Mouse (Mus musculus): ENCODE measurements around the gene Psma6. TPM values are rescaled to one million over a fixed set of nuclear protein-coding genes. Genes with fewer than 3 reads are reported as not detected.

Psma6 gene
- polyA plus RNA-seq, 1 experiment from 2014 or later: 446 TPM

GRCm38 (mm10) chr12:55396536-55396935 is 12.5 kb downstream of the Psma6 start:
- WGBS: 95% methylated on average over 4 of the region's 4 CpGs
- Histone ChIP-seq H3K36me3 (no peaks in the 10 kb centered on the region), H3K27me3 (no peaks in the 10 kb centered on the region), H3K9me3 (no peaks in the 10 kb centered on the region), H3K4me3 (no peak overlapping the region), H3K4me1 (replicated peaks) (peaks cover 26% of the 10 kb centered on the region), H3K9ac (no peak overlapping the region), H3K27ac (replicated peaks) (no peak overlapping the region), H3K4me2 (no peak overlapping the region)
- ATAC-seq (ENCODE audit: low read depth): no peak

- H3K4me1 ChIP-seq (replicated peaks): peaks cover 26% of the 10 kb centered on the region
- H3K36me3 ChIP-seq: no peaks in the 10 kb centered on the region
- H3K27me3 ChIP-seq: no peaks in the 10 kb centered on the region
- no peaks in the 10 kb centered on the region for H3K9me3 ChIP-seq
- no peak for ATAC-seq (ENCODE audit: low read depth)
- H3K9ac ChIP-seq: peak overlapping the region; percentile 96
- peak overlapping the region; percentile 92 for H3K27ac ChIP-seq (replicated peaks)
- peak overlapping the region; percentile 96 for H3K4me3 ChIP-seq
- WGBS: 69% methylated on average over 9 of the region's 9 CpGs
- H3K4me2 ChIP-seq: peak overlapping the region; percentile 94
Observed at GRCm38 (mm10) chr12:55397544-55398239, 13.7 kb downstream of the Psma6 start.

- Histone ChIP-seq H3K4me2 (peak overlapping the region; percentile 94), H3K4me1 (replicated peaks) (peaks cover 26% of the 10 kb centered on the region), H3K9ac (peak overlapping the region; percentile 96), H3K9me3 (no peaks in the 10 kb centered on the region), H3K4me3 (peak overlapping the region; percentile 96), H3K36me3 (peaks cover 7% of the 10 kb centered on the region; the same call in 1 of the 2 replicates), H3K27ac (replicated peaks) (peak overlapping the region; percentile 92), H3K27me3 (no peaks in the 10 kb centered on the region)
- 1% methylated on average over 51 of the region's 51 CpGs for WGBS
- ATAC-seq (ENCODE audit: low read depth): peak; percentile 99
Observed at GRCm38 (mm10) chr12:55398240-55399127, 14.5 kb downstream of the Psma6 start.

- Histone ChIP-seq H3K4me2 (peak overlapping the region; percentile 94), H3K36me3 (peaks cover 13% of the 10 kb centered on the region), H3K9me3 (no peaks in the 10 kb centered on the region), H3K4me1 (replicated peaks) (peaks cover 26% of the 10 kb centered on the region), H3K27ac (replicated peaks) (peak overlapping the region; percentile 92), H3K27me3 (no peaks in the 10 kb centered on the region), H3K4me3 (peak overlapping the region; percentile 96), H3K9ac (peak overlapping the region; percentile 96)
- peak; percentile 37 for ATAC-seq (ENCODE audit: low read depth)
- WGBS: 1% methylated on average over 20 of the region's 20 CpGs
Observed at GRCm38 (mm10) chr12:55399128-55399677, 15.2 kb downstream of the Psma6 start.

GRCm38 (mm10) chr12:55407888-55408287 is 23.9 kb downstream of the Psma6 start:
- H3K27ac ChIP-seq (replicated peaks): no peak overlapping the region
- 94% methylated on average over 5 of the region's 5 CpGs for WGBS
- ATAC-seq (ENCODE audit: low read depth): no peak
- no peak overlapping the region for H3K9ac ChIP-seq
- no peak overlapping the region for H3K4me2 ChIP-seq
- no peaks in the 10 kb centered on the region for H3K9me3 ChIP-seq
- H3K4me3 ChIP-seq: no peak overlapping the region
- H3K4me1 ChIP-seq (replicated peaks): no peaks in the 10 kb centered on the region
- H3K36me3 ChIP-seq: peaks cover 60% of the 10 kb centered on the region
- H3K27me3 ChIP-seq: no peaks in the 10 kb centered on the region

GRCm38 (mm10) chr12:55415255-55415654 is 31.2 kb downstream of the Psma6 start:
- no peak overlapping the region for H3K4me3 ChIP-seq
- 96% methylated on average over 5 of the region's 5 CpGs for WGBS
- H3K4me1 ChIP-seq (replicated peaks): no peaks in the 10 kb centered on the region
- H3K9ac ChIP-seq: no peak overlapping the region
- no peak overlapping the region for H3K4me2 ChIP-seq
- no peak for ATAC-seq (ENCODE audit: low read depth)
- no peaks in the 10 kb centered on the region for H3K9me3 ChIP-seq
- H3K36me3 ChIP-seq: peaks cover 87% of the 10 kb centered on the region
- no peaks in the 10 kb centered on the region for H3K27me3 ChIP-seq
- H3K27ac ChIP-seq (replicated peaks): no peak overlapping the region

GRCm38 (mm10) chr12:55415762-55416161 is 31.7 kb downstream of the Psma6 start:
- H3K27ac ChIP-seq (replicated peaks): no peak overlapping the region
- no peaks in the 10 kb centered on the region for H3K27me3 ChIP-seq
- H3K9me3 ChIP-seq: no peaks in the 10 kb centered on the region
- no peak overlapping the region for H3K4me2 ChIP-seq
- WGBS: 80% methylated on average over 1 of the region's 1 CpGs
- no peak overlapping the region for H3K4me3 ChIP-seq
- no peak for ATAC-seq (ENCODE audit: low read depth)
- no peaks in the 10 kb centered on the region for H3K4me1 ChIP-seq (replicated peaks)
- H3K9ac ChIP-seq: no peak overlapping the region
- peaks cover 88% of the 10 kb centered on the region for H3K36me3 ChIP-seq

- Histone ChIP-seq H3K27ac (replicated peaks) (no peak overlapping the region), H3K27me3 (no peaks in the 10 kb centered on the region)
Observed at GRCm38 (mm10) chr12:55420220-55420619, 36.2 kb downstream of the Psma6 start.

GRCm38 (mm10) chr12:55422057-55422456 is 38.0 kb downstream of the Psma6 start:
- Histone ChIP-seq H3K4me2 (no peak overlapping the region), H3K4me3 (no peak overlapping the region), H3K9ac (no peak overlapping the region), H3K36me3 (peaks cover 34% of the 10 kb centered on the region), H3K4me1 (replicated peaks) (no peaks in the 10 kb centered on the region), H3K27me3 (no peaks in the 10 kb centered on the region), H3K27ac (replicated peaks) (no peak overlapping the region), H3K9me3 (no peaks in the 10 kb centered on the region)
- WGBS: 37% methylated on average over 3 of the region's 3 CpGs
- ATAC-seq (ENCODE audit: low read depth): no peak

More at GRCm38 (mm10) chr12:55420220-55420619, 36.2 kb downstream of the Psma6 start:
- Histone ChIP-seq H3K36me3 (peaks cover 52% of the 10 kb centered on the region), H3K9me3 (no peaks in the 10 kb centered on the region), H3K4me1 (replicated peaks) (no peaks in the 10 kb centered on the region), H3K4me2 (no peak overlapping the region), H3K9ac (no peak overlapping the region), H3K4me3 (no peak overlapping the region)
- ATAC-seq (ENCODE audit: low read depth): no peak
- WGBS: 95% methylated on average over 24 of the region's 24 CpGs

- Histone ChIP-seq H3K9me3 (no peaks in the 10 kb centered on the region), H3K4me3 (no peak overlapping the region), H3K4me1 (replicated peaks) (no peaks in the 10 kb centered on the region), H3K9ac (no peak overlapping the region), H3K27me3 (no peaks in the 10 kb centered on the region), H3K27ac (replicated peaks) (no peak overlapping the region), H3K4me2 (no peak overlapping the region), H3K36me3 (no peaks in the 10 kb centered on the region)
- 87% methylated on average over 7 of the region's 7 CpGs for WGBS
- ATAC-seq (ENCODE audit: low read depth): no peak
Observed at GRCm38 (mm10) chr12:55426300-55426699, 42.3 kb downstream of the Psma6 start.

GRCm38 (mm10) chr12:55429201-55429600 is 45.2 kb downstream of the Psma6 start:
- Histone ChIP-seq H3K36me3 (no peaks in the 10 kb centered on the region), H3K4me1 (replicated peaks) (no peaks in the 10 kb centered on the region), H3K9ac (no peak overlapping the region), H3K4me2 (no peak overlapping the region), H3K27me3 (no peaks in the 10 kb centered on the region), H3K9me3 (no peaks in the 10 kb centered on the region), H3K27ac (replicated peaks) (no peak overlapping the region), H3K4me3 (no peak overlapping the region)
- no peak for ATAC-seq (ENCODE audit: low read depth)
- WGBS: 89% methylated on average over 8 of the region's 8 CpGs

- Histone ChIP-seq H3K9me3 (no peaks in the 10 kb centered on the region), H3K4me1 (replicated peaks) (no peaks in the 10 kb centered on the region), H3K4me3 (no peak overlapping the region), H3K36me3 (no peaks in the 10 kb centered on the region), H3K27me3 (no peaks in the 10 kb centered on the region), H3K9ac (no peak overlapping the region), H3K4me2 (no peak overlapping the region), H3K27ac (replicated peaks) (no peak overlapping the region)
- WGBS: 88% methylated on average over 4 of the region's 4 CpGs
- ATAC-seq (ENCODE audit: low read depth): no peak
Observed at GRCm38 (mm10) chr12:55429956-55430355, 45.9 kb downstream of the Psma6 start.
